Mouse (Mus musculus) lung, embryonic 16.5 days (tissue): ENCODE measurements around the gene Apold1. TPM values are rescaled to one million over a fixed set of nuclear protein-coding genes. Genes with fewer than 3 reads are reported as not detected.
A peak's percentile ranks its signal among the peaks of the same experiment; 100 is the strongest.

ENCODE experiments used
- ATAC-seq: fragments of 200-750 bp; cut with Nextera tagmentation; 2 replicates; pipeline ENCODE4 v1.8.0; 2017; ENCODE audit warnings: low read depth, mild to moderate bottlenecking, moderate library complexity
- H3K27ac ChIP-seq: fragments of 300-500 bp; sonication (generic); 2 replicates; pipeline ENCODE4 v1.5.1; 2014; ENCODE audit warnings: mild to moderate bottlenecking, control low read depth, low read length
- H3K27me3 ChIP-seq: fragments of 300-500 bp; sonication (generic); 2 replicates; pipeline ENCODE4 v1.6.1; 2014; ENCODE audit warnings: low read depth, low read length, mixed read lengths; ENCODE audit not compliant: control insufficient read depth, insufficient read depth
- H3K36me3 ChIP-seq: fragments of 300-500 bp; sonication (generic); 2 replicates; pipeline ENCODE4 v1.6.1; 2014; ENCODE audit warnings: low read length; ENCODE audit not compliant: control insufficient read depth, insufficient read depth
- H3K4me1 ChIP-seq: fragments of 300-500 bp; sonication (generic); replicated peaks from 2 replicates; pipeline ENCODE4 v1.6.1; 2014; ENCODE audit warnings: low read length, mixed read lengths; ENCODE audit not compliant: control insufficient read depth, insufficient read depth
- H3K4me2 ChIP-seq: fragments of 300-500 bp; sonication (generic); 2 replicates; pipeline ENCODE4 v1.6.1; 2014; ENCODE audit warnings: low read depth, low read length, control low read depth
- H3K4me3 ChIP-seq: fragments of 300-500 bp; sonication (generic); 2 replicates; pipeline ENCODE4 v1.5.1; 2014; ENCODE audit warnings: mild to moderate bottlenecking, low read length, control low read depth
- H3K9ac ChIP-seq: fragments of 300-500 bp; sonication (generic); 2 replicates; pipeline ENCODE4 v1.6.1; 2014; ENCODE audit warnings: low read length, control low read depth
- H3K9me3 ChIP-seq: fragments of 300-500 bp; sonication (generic); 2 replicates; pipeline ENCODE4 v1.6.1; 2016; ENCODE audit warnings: low read length; ENCODE audit not compliant: control insufficient read depth
- WGBS: fragments of 180-500 bp; shearing (Covaris S2); extraction: QIAGEN DNeasy Blood & Tissue Kit; methylation state at CpG from one replicate; pipeline ENCODE4 v1.1.7; 2014; 5-methylcytosine and 5-hydroxymethylcytosine counted together
- polyA plus RNA-seq: library from polyadenylated mRNA; unstranded; fragments of >200 nt; fragmentation: Nextera tagmentation; extraction: Ambion mirVana; gene quantifications from 2 replicates; pipeline ENCODE4 v1.2.1, GENCODE M21; 2015

Apold1 gene
- polyA plus RNA-seq, 1 experiment from 2014 or later, result 1.8 TPM

DNA sequence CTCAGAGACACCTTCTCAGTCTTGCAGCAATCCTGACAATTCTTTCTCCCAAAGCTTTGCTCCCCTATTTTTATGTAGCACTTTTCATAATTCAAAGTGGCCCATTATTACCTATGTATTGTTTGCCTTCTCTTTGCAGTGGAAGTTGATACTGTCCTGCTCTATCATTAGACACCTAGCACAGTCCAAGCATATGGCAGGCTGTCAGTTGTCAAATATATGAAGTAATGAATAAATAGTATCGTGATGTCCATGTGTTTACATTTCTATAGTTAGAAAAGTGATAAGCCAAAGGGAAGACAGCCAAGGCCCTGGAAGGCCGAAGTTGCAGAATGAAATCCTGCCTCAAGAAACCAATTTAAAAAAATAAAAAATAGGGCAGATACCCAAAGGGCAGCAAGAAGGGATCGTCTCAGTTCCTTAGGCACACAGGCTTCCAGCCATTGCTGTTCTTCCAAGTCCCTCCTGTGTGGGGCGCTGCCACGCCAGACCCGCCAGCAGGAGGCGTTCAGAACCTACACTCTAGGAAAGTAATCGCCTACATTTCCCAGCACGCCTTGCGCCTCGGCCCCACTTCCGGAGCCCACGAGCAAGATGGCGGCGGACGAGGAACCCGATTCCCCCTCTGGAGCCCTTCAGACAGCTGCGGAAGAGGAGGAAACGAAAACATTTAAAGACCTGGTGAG, 29.7 kb downstream of the Apold1 start, which contains the start of gene Ddx47:
Gene Ddx47 (plus strand): TSS at position 565 of the 686 bp plus-strand sequence.
- Histone ChIP-seq H3K9me3 (no peaks in the 10 kb centered on the region), H3K36me3 (peaks cover 18% of the 10 kb centered on the region), H3K4me1 (peaks cover 5% of the 10 kb centered on the region), H3K9ac (peak within 1 kb of the TSS; percentile 84), H3K27me3 (no peaks in the 10 kb centered on the region), H3K4me3 (peak within 1 kb of the TSS; percentile 73), H3K27ac (0 out of 2 replicates have a peak within 1 kb of the TSS, but pooled peaks have one; percentile 34), H3K4me2 (peak within 1 kb of the TSS; percentile 71)
- peak; percentile 96 for ATAC-seq
- 1% methylated on average over 19 of the region's 19 CpGs for WGBS

DNA sequence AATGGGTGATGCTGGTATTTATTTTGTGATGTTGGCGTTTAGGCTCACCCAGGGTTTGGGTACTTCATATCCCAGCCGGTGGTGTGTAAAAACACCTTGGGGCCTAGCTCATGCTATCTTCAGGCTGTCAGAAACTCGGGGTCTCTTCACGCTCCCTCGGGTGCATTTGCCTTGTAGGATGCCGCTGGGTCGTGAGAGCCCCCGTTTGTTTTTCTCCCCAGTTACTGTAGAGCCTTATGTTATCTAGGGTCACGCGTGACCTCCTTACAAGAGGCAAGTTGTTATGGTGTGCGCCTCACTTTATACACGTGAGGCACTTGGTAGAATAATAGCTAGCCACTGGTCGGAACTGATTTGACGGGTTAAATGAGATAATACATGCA, 30.2 kb downstream of the Apold1 start:
- Histone ChIP-seq H3K27ac (0 out of 2 replicates have a peak overlapping the region, but pooled peaks have one; percentile 34), H3K36me3 (peaks cover 23% of the 10 kb centered on the region), H3K4me2 (peak overlapping the region; percentile 71), H3K4me3 (peak overlapping the region; percentile 73), H3K27me3 (no peaks in the 10 kb centered on the region), H3K9ac (peak overlapping the region; percentile 84), H3K9me3 (no peaks in the 10 kb centered on the region), H3K4me1 (peaks cover 9% of the 10 kb centered on the region)
- peak; percentile 50 for ATAC-seq
- 1% methylated on average over 14 of the region's 14 CpGs for WGBS

DNA sequence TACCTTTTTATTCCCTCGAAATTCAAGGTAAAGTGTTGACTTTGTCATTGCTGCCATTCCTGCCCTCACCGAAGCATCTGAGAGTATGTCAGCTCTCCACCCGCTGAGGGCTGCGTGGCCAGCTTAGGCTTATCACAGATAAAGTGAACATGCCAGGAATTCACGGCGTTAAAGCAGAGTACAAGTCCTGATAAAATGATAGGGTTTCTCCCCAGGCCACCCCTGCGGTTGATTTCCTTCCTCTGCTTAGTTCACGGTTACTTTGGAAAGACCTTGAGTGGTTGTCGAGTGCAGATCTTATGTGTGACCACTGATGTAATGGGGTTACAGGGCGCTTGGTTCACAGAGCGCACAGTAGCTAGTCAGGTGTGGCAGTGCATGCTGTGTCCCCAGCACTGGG, 35.7 kb downstream of the Apold1 start:
- Histone ChIP-seq H3K9ac (no peak overlapping the region), H3K4me3 (no peak overlapping the region), H3K9me3 (no peaks in the 10 kb centered on the region), H3K36me3 (peaks cover 58% of the 10 kb centered on the region), H3K27me3 (no peaks in the 10 kb centered on the region), H3K27ac (peak overlapping the region; percentile 74), H3K4me2 (no peak overlapping the region), H3K4me1 (peaks cover 8% of the 10 kb centered on the region)
- WGBS, result 68% methylated on average over 11 of the region's 11 CpGs
- peak; percentile 88 for ATAC-seq

DNA sequence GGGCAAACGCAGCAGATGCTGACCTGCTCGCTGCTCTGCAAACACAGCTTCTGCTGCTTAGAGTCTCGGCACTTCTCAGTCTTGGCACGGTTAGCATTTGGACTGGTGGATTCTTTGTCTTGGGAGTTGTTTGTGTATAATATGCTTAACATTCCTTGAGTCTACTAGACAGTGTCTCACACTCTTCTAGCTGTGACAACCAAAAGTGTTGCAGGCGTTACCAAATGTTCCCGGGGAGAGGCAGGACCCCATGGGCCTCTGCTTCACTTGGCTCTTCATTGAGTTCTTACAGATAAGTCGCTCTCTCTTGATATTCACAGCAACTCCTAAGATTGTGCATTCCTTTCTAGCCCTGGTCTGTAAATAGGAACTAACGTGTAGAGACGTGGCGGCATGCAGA, 38.0 kb downstream of the Apold1 start:
- no peaks in the 10 kb centered on the region for H3K27me3 ChIP-seq
- no peak overlapping the region for H3K4me2 ChIP-seq
- H3K4me1 ChIP-seq, result peaks cover 13% of the 10 kb centered on the region
- H3K27ac ChIP-seq, result no peak overlapping the region
- H3K4me3 ChIP-seq, result no peak overlapping the region
- 70% methylated on average over 10 of the region's 10 CpGs for WGBS
- H3K9ac ChIP-seq, result no peak overlapping the region
- no peak for ATAC-seq
- no peaks in the 10 kb centered on the region for H3K9me3 ChIP-seq
- peaks cover 66% of the 10 kb centered on the region for H3K36me3 ChIP-seq

DNA sequence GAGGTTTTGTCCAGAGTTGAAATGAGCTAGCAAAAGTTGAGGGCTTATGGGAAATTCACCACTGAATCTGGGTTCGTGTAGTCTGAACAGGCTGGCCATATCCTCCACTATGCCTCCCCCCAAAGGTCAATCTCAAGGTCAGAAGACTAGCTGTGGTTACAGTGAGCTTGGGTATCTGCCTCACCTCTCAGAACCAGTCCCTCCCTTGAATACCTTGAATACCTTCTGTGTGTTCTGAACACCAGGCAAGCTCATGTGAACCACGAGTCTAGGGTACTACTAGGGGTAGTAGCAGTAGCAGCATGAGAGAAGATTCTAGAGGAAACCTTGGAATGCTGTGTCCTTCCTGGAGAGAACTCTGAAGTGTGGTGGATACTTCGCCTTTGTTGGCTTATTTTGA, 40.1 kb downstream of the Apold1 start:
- no peak overlapping the region for H3K9ac ChIP-seq
- H3K9me3 ChIP-seq, result no peaks in the 10 kb centered on the region
- no peak overlapping the region for H3K27ac ChIP-seq
- WGBS, result 83% methylated on average over 3 of the region's 3 CpGs
- peaks cover 12% of the 10 kb centered on the region for H3K4me1 ChIP-seq
- H3K27me3 ChIP-seq, result no peaks in the 10 kb centered on the region
- peaks cover 49% of the 10 kb centered on the region for H3K36me3 ChIP-seq
- no peak overlapping the region for H3K4me3 ChIP-seq
- no peak overlapping the region for H3K4me2 ChIP-seq
- ATAC-seq, result no peak

DNA sequence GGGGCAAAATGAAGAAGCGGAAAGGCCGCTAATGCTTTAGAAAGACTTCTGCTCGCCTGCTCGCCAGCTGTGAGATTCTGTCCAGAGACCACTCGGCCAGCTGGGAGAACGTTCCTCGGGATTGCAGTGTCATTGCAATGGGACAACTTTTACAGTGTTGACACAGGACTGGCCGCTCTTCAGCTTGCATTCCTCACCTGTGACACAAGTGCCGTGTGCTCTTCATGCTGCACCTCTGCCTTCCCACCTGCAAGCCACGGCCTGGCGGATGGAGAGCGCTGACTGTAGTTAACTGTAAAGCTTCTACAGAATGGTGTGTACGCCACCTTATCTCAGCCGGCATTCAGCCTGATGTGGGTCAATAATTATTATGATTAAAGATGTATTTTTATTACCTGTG, 41.9 kb downstream of the Apold1 start:
- Histone ChIP-seq H3K27ac (peak overlapping the region; percentile 61), H3K9ac (no peak overlapping the region), H3K4me2 (no peak overlapping the region), H3K9me3 (no peaks in the 10 kb centered on the region), H3K4me3 (no peak overlapping the region), H3K36me3 (peaks cover 31% of the 10 kb centered on the region), H3K4me1 (peaks cover 14% of the 10 kb centered on the region), H3K27me3 (no peaks in the 10 kb centered on the region)
- WGBS, result 61% methylated on average over 14 of the region's 14 CpGs
- peak; percentile 50 for ATAC-seq

DNA sequence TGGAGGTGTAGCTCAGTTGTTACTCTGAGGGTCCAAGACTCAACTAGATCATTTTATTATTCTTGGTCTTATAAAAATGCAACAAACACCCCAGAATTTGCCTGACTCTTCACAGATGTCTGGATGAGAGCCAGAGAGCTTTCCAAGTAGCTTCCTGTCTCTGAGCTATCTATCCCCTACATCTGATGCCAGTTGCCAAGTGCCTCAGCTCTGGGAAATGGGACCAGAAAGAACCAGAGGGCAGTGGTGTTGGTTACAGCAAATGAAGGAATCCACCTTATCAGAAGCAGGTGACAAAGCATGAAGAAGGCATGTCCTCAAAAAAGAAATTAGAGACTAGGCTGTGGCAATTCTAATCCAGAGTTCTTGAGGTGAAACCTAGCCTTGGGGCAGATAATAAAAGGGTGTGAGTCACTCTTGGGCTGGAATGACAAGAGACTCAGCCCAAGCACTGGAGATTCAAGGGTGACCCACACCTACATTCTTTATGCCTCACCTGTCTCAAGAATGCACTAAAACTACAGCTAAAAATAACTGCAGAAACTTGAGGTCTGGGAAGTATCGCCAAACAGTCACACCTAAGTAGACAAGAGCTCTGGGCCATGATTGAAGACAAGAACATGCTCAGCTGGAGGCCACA, 43.4 kb downstream of the Apold1 start:
- 52% methylated on average over 1 of the region's 1 CpGs for WGBS
- Histone ChIP-seq H3K9me3 (no peaks in the 10 kb centered on the region), H3K27me3 (no peaks in the 10 kb centered on the region), H3K4me3 (no peak overlapping the region), H3K36me3 (peaks cover 24% of the 10 kb centered on the region), H3K9ac (no peak overlapping the region), H3K4me1 (peaks cover 14% of the 10 kb centered on the region), H3K4me2 (no peak overlapping the region), H3K27ac (peak overlapping the region; percentile 91)
- peak; percentile 85 for ATAC-seq

DNA sequence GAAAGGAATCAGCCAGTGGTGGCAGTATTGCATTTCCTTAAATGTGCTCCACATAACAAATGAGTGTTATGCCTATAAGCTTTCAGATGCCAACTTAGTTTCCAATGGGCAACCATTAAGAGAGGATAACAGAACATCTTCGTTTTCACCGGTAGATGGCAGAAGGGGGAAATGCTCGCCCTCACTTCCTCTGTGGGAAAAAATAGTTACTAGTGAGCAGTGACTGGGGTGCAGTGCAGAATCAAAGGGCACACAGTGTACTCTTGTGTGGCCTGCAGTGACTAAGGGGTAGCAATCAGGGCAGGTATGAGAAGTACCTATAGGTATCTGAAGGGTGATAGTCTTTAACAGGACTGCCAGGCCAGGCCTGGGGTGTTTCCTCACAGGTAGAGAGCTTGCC, 44.7 kb downstream of the Apold1 start:
- Histone ChIP-seq H3K27ac (peak overlapping the region; percentile 57), H3K4me2 (no peak overlapping the region), H3K4me3 (no peak overlapping the region), H3K36me3 (peaks cover 20% of the 10 kb centered on the region), H3K9me3 (no peaks in the 10 kb centered on the region), H3K27me3 (no peaks in the 10 kb centered on the region), H3K9ac (no peak overlapping the region), H3K4me1 (peaks cover 14% of the 10 kb centered on the region)
- peak; percentile 60; the same call in 1 of the 2 replicates for ATAC-seq
- WGBS, result 5% methylated on average over 3 of the region's 3 CpGs

DNA sequence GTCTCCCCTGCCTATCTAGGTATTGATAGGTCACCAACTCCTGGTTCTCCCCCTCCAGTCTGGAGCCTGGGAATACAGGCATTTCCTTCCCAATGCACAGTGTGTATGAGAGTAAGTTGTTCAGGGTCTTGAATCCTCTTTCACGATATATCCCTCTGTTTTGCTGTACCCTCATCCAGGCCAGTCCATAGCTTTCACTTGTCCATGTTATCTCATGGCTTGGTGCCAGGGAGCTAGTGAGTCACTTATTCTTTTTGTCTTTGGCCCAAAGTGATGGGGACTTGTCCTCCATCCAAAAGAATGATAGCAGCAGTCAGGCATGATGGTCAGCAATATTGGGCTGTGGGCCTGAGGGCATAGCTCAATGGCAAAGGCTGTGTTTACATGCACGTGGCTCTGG, 45.2 kb downstream of the Apold1 start:
- Histone ChIP-seq H3K9me3 (no peaks in the 10 kb centered on the region), H3K4me3 (no peak overlapping the region), H3K9ac (no peak overlapping the region), H3K27ac (peak overlapping the region; percentile 57), H3K36me3 (peaks cover 15% of the 10 kb centered on the region), H3K4me1 (peaks cover 14% of the 10 kb centered on the region), H3K27me3 (no peaks in the 10 kb centered on the region), H3K4me2 (no peak overlapping the region)
- peak; percentile 6; the same call in 1 of the 2 replicates for ATAC-seq
- WGBS, result 46% methylated on average over 2 of the region's 2 CpGs
